Mouse (Mus musculus) cortical plate, adult 2 months (tissue): ENCODE measurements around the gene Trappc1.

Experiments used
- CTCF ChIP-seq: fragments of 200-500 bp; IDR thresholded peaks from 2 replicates; pipeline ENCODE4 v1.5.1; 2011; ENCODE audit warnings: mild to moderate bottlenecking, control low read depth, low read length; ENCODE audit not compliant: insufficient read depth; ENCODE audit errors: extremely low read depth
- POLR2A ChIP-seq: fragments of 200-500 bp; IDR thresholded peaks from 2 replicates; pipeline ENCODE4 v1.6.1; 2011; ENCODE audit warnings: mild to moderate bottlenecking, low read length, control low read depth; ENCODE audit not compliant: insufficient read depth; ENCODE audit errors: extremely low read depth

DNA sequence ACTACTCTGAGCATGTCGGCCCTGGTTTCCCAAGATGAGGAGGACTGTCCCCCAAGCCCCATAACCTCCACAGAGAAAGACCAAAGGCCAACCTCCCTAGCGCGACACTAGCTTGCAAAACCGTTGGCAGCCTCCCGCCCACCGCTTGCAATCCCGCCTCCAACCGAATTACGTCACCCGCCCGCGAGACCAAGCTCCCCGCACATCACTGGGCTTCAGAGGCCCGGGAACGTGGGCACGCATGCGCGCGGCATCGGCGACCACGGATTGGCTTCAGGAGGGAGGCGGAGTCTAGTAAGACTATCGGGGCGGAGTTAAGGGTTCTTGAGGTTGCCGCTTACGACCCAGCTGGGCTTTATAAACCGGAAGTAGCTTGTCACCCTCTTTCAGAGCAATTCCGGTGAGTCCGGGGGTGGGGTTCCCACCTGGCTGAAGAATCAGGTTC, at the start of gene Trappc1, which contains the start of gene Cntrob:
- TF ChIP-seq POLR2A (peak; percentile 92), CTCF (no peak)
